Mouse (Mus musculus): ENCODE data around the gene Rhox1. TPM values are rescaled to one million over a fixed set of nuclear protein-coding genes. Genes with fewer than 3 reads are reported as not detected.

Rhox1 gene
- polyA plus RNA-seq, 1 experiment from 2014 or later, result not detected

Other genes with a start within 250 kb of the Rhox1 start
- gene Sept6, start 230.5 kb downstream of the Rhox1 start, polyA plus RNA-seq (2016; fragmentation: Nextera tagmentation; extraction: Ambion mirVana), result 33.6 and 34.5 TPM in 2 replicates
- gene Sowahd, start 173.4 kb downstream of the Rhox1 start, polyA plus RNA-seq (2016; fragmentation: Nextera tagmentation; extraction: Ambion mirVana), result not detected in 2 replicates
- 489 and 493 TPM in 2 replicates for gene Rpl39, start 136.9 kb downstream of the Rhox1 start, polyA plus RNA-seq (2016; fragmentation: Nextera tagmentation; extraction: Ambion mirVana)
- gene Upf3b, start 111.9 kb downstream of the Rhox1 start, polyA plus RNA-seq (2016; fragmentation: Nextera tagmentation; extraction: Ambion mirVana), result 23.7 and 23.9 TPM in 2 replicates
- 19.6 and 21.2 TPM in 2 replicates for gene Nkap, start 95.5 kb downstream of the Rhox1 start, polyA plus RNA-seq (2016; fragmentation: Nextera tagmentation; extraction: Ambion mirVana)
- 0.09 and 0.17 TPM in 2 replicates for gene Akap14, start 53.4 kb downstream of the Rhox1 start, polyA plus RNA-seq (2016; fragmentation: Nextera tagmentation; extraction: Ambion mirVana)
- 376 and 385 TPM in 2 replicates for gene Ndufa1, start 31.1 kb downstream of the Rhox1 start, polyA plus RNA-seq (2016; fragmentation: Nextera tagmentation; extraction: Ambion mirVana)
- gene Rnf113a1, start 31.0 kb downstream of the Rhox1 start, polyA plus RNA-seq (2016; fragmentation: Nextera tagmentation; extraction: Ambion mirVana), result 11.2 and 12.9 TPM in 2 replicates
- not detected in 2 replicates for gene Gm9, start 11.2 kb downstream of the Rhox1 start, polyA plus RNA-seq (2016; fragmentation: Nextera tagmentation; extraction: Ambion mirVana)
- gene Rhox2a, start 22.7 kb upstream of the Rhox1 start, polyA plus RNA-seq (2016; fragmentation: Nextera tagmentation; extraction: Ambion mirVana), result not detected in 2 replicates
- not detected in 2 replicates for gene Rhox3a, start 27.7 kb upstream of the Rhox1 start, polyA plus RNA-seq (2016; fragmentation: Nextera tagmentation; extraction: Ambion mirVana)
- gene Rhox4a, start 43.1 kb upstream of the Rhox1 start, polyA plus RNA-seq (2016; fragmentation: Nextera tagmentation; extraction: Ambion mirVana), result not detected in 2 replicates
- not detected in 2 replicates for gene Rhox3a2, start 157.8 kb upstream of the Rhox1 start, polyA plus RNA-seq (2016; fragmentation: Nextera tagmentation; extraction: Ambion mirVana)
- gene Rhox4a2, start 168.6 kb upstream of the Rhox1 start, polyA plus RNA-seq (2016; fragmentation: Nextera tagmentation; extraction: Ambion mirVana), result 0.27 and 0.32 TPM in 2 replicates
- not detected in 2 replicates for gene Rhox2b, start 189.8 kb upstream of the Rhox1 start, polyA plus RNA-seq (2016; fragmentation: Nextera tagmentation; extraction: Ambion mirVana)
- not detected in 2 replicates for gene Rhox4b, start 210.2 kb upstream of the Rhox1 start, polyA plus RNA-seq (2016; fragmentation: Nextera tagmentation; extraction: Ambion mirVana)
- 0.43 and 0.77 TPM in 2 replicates for gene Rhox2c, start 231.4 kb upstream of the Rhox1 start, polyA plus RNA-seq (2016; fragmentation: Nextera tagmentation; extraction: Ambion mirVana)
- not detected in 2 replicates for gene Rhox3c, start 236.3 kb upstream of the Rhox1 start, polyA plus RNA-seq (2016; fragmentation: Nextera tagmentation; extraction: Ambion mirVana)